Comparison of ENCODE assay signal across 7 mouse cellular contexts in the genomic region with DNA sequence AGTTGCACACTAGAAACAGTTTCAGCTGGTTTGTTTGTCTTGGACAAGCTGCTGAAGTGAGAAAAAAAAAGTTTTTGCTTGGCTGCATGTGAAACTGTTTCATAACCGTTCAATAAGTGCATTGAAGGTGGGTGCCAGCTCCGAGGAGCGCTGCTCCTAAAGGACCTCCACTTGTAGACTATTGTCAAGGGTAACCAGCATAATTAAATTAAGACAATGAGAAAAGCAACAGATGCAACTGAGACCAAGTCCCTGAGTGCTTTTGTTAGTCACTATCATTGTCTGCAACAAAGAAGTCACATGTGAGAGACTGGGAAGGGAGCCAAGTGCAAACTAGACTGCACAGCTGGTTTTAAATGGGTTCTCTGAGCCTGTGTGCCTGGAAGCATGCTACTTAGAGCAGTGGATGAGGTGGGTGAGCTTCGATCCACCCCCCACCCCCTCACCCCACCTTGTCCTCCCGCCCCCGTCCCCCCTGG.
DNase-seq lines count a peak whose midpoint lies in the region; ATAC-seq and TF ChIP-seq lines count a peak whose summit lies in the region.

No protein-coding gene starts in this region.

- H3K27me3 ChIP-seq in Patski: no peaks in the 10 kb centered on the region
- H3K27me3 ChIP-seq in intestine, embryonic 16.5 days (replicated peaks; ENCODE audit: control insufficient read depth, insufficient read depth, low read length): no peaks in the 10 kb centered on the region
- H3K27me3 ChIP-seq in midbrain, embryonic 15.5 days (replicated peaks): no peaks in the 10 kb centered on the region

- no peaks in the 10 kb centered on the region for H3K4me1 ChIP-seq in intestine, embryonic 16.5 days (ENCODE audit: control insufficient read depth, insufficient read depth, low read length)
- H3K4me1 ChIP-seq in midbrain, embryonic 15.5 days: peaks cover 6% of the 10 kb centered on the region; the same call in 1 of the 2 replicates

- no peak overlapping the region for H3K9ac ChIP-seq in intestine, embryonic 16.5 days (ENCODE audit: low read depth, low read length)
- no peak overlapping the region for H3K9ac ChIP-seq in midbrain, embryonic 15.5 days

- H3K36me3 ChIP-seq in intestine, embryonic 16.5 days (ENCODE audit: control insufficient read depth, insufficient read depth, low read length): no peaks in the 10 kb centered on the region
- no peaks in the 10 kb centered on the region for H3K36me3 ChIP-seq in midbrain, embryonic 15.5 days (replicated peaks)

- WGBS in intestine, embryonic 16.5 days: 42% methylated on average over 6 of the region's 6 CpGs
- WGBS in midbrain, embryonic 15.5 days: 12% methylated on average over 6 of the region's 6 CpGs

- POLR2A ChIA-PET in Patski (lab: Charles Lee): no interaction called here

- H3K27ac ChIP-seq in intestine, embryonic 16.5 days (ENCODE audit: low read length): no peak overlapping the region
- H3K27ac ChIP-seq in midbrain, embryonic 15.5 days: no peak overlapping the region

- in situ Hi-C loops in Patski (cut with MboI; ENCODE audit: low pct_unique_long_range_greater_than_20kb): loop anchor here (5.0 kb wide), 1 partner anchor 190 kb away; no protein-coding TSS in a partner anchor

- H3K9me3 ChIP-seq in intestine, embryonic 16.5 days (ENCODE audit: control insufficient read depth, low read length): no peaks in the 10 kb centered on the region
- no peaks in the 10 kb centered on the region for H3K9me3 ChIP-seq in midbrain, embryonic 15.5 days

- ATAC-seq in Patski: peak; percentile 94
- ATAC-seq in intestine, embryonic 16.5 days: peak; percentile 80
- peak; percentile 94 for ATAC-seq in midbrain, embryonic 15.5 days (replicated peaks)

- CTCF ChIA-PET in Patski (lab: Charles Lee): interaction anchor here (0.8 to 1.3 kb wide), 4 partner anchors 10 to 73 kb away, joined by 3 to 4 read pairs (median 3); no protein-coding TSS in a partner anchor

- H3K4me2 ChIP-seq in intestine, embryonic 16.5 days (ENCODE audit: low read depth, low read length): no peak overlapping the region
- H3K4me2 ChIP-seq in midbrain, embryonic 15.5 days: peak overlapping the region; percentile 13; the same call in 1 of the 2 replicates

- no peak overlapping the region for H3K4me3 ChIP-seq in intestine, embryonic 16.5 days (ENCODE audit: low read length)
- H3K4me3 ChIP-seq in midbrain, embryonic 15.5 days: no peak overlapping the region

- TF ChIP-seq CTCF in Patski (IDR thresholded peaks at IDR 0.05): no peak

- DNase-seq in Patski (ENCODE audit: low read depth, low spot score): peak; percentile 99
- peak; percentile 92 for DNase-seq in brain, adult 2 months (ENCODE audit: low read depth, low spot score)
- DNase-seq in gastrocnemius, postnatal 4 days (ENCODE audit: low spot score in 2 of 2): peak; percentile 20 to 70
- peak; percentile 69 to 71 for DNase-seq in left cerebral cortex, adult 9 months (ENCODE audit: low spot score in 2 of 2)
- DNase-seq in natural killer cell, adult 2 months (ENCODE audit: low spot score in 2 of 2): no peak

Comparison
In these comparisons a context has a peak if more than half of its experiments do, and no peak if none do; other contexts are left out.
1. DNase-seq: peak in Patski (single experiment), brain, adult 2 months (single experiment), gastrocnemius, postnatal 4 days (2 of 2) and left cerebral cortex, adult 9 months (2 of 2); none in natural killer cell, adult 2 months (0 of 2).
2. Peak in every context shown above with its lines, with median percentiles within 50 percentile points of each other: ATAC-seq.